Mouse (Mus musculus) heart, embryonic 11.5 days (tissue): ENCODE results near the gene Phldb2. TPM values are rescaled to one million over a fixed set of nuclear protein-coding genes. Genes with fewer than 3 reads are reported as not detected.

Source experiments
- ATAC-seq: fragments of 200-750 bp; cut with Nextera tagmentation; replicated peaks from 2 replicates; pipeline ENCODE4 v1.8.0; 2017; ENCODE audit warnings: moderate library complexity; ENCODE audit not compliant: insufficient number of reproducible peaks, low FRiP score, low TSS enrichment
- H3K27ac ChIP-seq: fragments of 300-500 bp; sonication (generic); 2 replicates; pipeline ENCODE4 v1.5.1; 2014; ENCODE audit warnings: mild to moderate bottlenecking, low read depth, low read length
- H3K27me3 ChIP-seq: fragments of 300-500 bp; sonication (generic); 2 replicates; pipeline ENCODE4 v1.6.1; 2014; ENCODE audit warnings: mild to moderate bottlenecking, low read length, mixed read lengths; ENCODE audit not compliant: control insufficient read depth, insufficient read depth
- H3K36me3 ChIP-seq: fragments of 300-500 bp; sonication (generic); 2 replicates; pipeline ENCODE4 v1.6.1; 2014; ENCODE audit warnings: mild to moderate bottlenecking, low read length, moderate library complexity, mixed read lengths; ENCODE audit not compliant: control insufficient read depth, insufficient read depth
- H3K4me1 ChIP-seq: fragments of 300-500 bp; sonication (generic); 2 replicates; pipeline ENCODE4 v1.6.1; 2014; ENCODE audit warnings: low read length; ENCODE audit not compliant: control insufficient read depth, insufficient read depth
- H3K4me2 ChIP-seq: fragments of 300-500 bp; sonication (generic); 2 replicates; pipeline ENCODE4 v1.6.1; 2014; ENCODE audit warnings: mild to moderate bottlenecking, moderate library complexity
- H3K4me3 ChIP-seq: fragments of 300-500 bp; sonication (generic); 2 replicates; pipeline ENCODE4 v1.5.1; 2014; ENCODE audit warnings: low read depth, low read length
- H3K9ac ChIP-seq: fragments of 300-500 bp; sonication (generic); 2 replicates; pipeline ENCODE4 v1.6.1; 2014; ENCODE audit warnings: mild to moderate bottlenecking, low read depth, low read length, moderate library complexity
- H3K9me3 ChIP-seq: fragments of 300-500 bp; sonication (generic); replicated peaks from 2 replicates; pipeline ENCODE4 v1.6.1; 2016; ENCODE audit warnings: low read length; ENCODE audit not compliant: control insufficient read depth
- WGBS: fragments of 180-500 bp; shearing (Covaris S2); extraction: QIAGEN DNeasy Blood & Tissue Kit; methylation state at CpG from one replicate; pipeline ENCODE4 v1.1.7; 2014; ENCODE audit not compliant: insufficient replicate concordance; 5-methylcytosine and 5-hydroxymethylcytosine counted together
- polyA plus RNA-seq: library from polyadenylated mRNA; unstranded; fragments of >200 nt; fragmentation: Nextera tagmentation; extraction: Ambion mirVana; gene quantifications from 2 replicates; pipeline ENCODE4 v1.2.1, GENCODE M21; 2014

The Phldb2 gene
- polyA plus RNA-seq, 1 experiment from 2014 or later = 37.3 TPM

DNA sequence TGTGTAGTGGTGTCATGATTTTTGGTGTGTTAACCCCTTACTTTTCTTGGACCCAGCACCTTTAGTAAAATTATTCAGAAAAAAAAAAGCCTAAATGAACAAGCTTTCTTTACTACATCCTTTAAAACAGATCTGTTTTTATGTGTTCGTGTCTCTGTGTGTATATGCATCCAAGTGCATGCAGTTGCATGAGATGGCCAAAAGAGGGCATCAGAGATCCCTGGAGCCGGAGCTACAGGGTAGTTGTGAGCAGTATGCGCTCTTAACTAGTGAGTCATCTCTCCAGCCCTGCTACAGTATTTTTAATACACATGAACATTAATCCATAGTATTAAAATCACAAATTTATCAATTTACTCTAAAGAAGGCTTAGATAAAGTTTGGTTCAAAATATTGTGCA is 14.0 kb downstream of the Phldb2 start:
- ATAC-seq = no peak
- WGBS = 85% methylated on average over 3 of the region's 3 CpGs
- no peaks in the 10 kb centered on the region for H3K27me3 ChIP-seq
- no peaks in the 10 kb centered on the region for H3K4me1 ChIP-seq
- no peak overlapping the region for H3K4me3 ChIP-seq
- no peak overlapping the region for H3K27ac ChIP-seq
- no peak overlapping the region for H3K4me2 ChIP-seq
- H3K36me3 ChIP-seq = no peaks in the 10 kb centered on the region
- H3K9ac ChIP-seq = no peak overlapping the region
- H3K9me3 ChIP-seq = no peaks in the 10 kb centered on the region

DNA sequence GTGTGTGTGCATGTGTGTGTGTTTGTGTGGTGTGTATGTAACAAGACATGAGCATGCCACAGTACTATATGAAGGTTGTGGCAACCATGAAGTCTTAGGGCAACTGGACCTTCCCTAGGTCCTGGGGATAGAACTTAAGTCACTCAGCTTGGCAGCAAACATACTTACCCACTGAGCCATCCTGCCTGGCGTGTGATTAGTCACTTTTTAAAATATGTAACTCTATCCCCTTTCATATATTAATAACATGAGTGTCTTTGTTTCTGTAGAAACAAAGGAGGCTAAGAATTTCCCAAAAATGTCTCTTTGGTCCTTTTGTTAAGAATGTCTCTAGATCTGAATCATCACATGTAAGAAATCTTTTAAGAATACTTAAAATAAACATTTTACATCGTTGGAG is 16.0 kb downstream of the Phldb2 start:
- Histone ChIP-seq H3K9ac (no peak overlapping the region), H3K36me3 (no peaks in the 10 kb centered on the region), H3K9me3 (no peaks in the 10 kb centered on the region), H3K4me1 (no peaks in the 10 kb centered on the region), H3K4me3 (no peak overlapping the region), H3K27me3 (no peaks in the 10 kb centered on the region), H3K27ac (no peak overlapping the region), H3K4me2 (no peak overlapping the region)
- ATAC-seq = no peak
- WGBS = 48% methylated on average over 2 of the region's 2 CpGs

DNA sequence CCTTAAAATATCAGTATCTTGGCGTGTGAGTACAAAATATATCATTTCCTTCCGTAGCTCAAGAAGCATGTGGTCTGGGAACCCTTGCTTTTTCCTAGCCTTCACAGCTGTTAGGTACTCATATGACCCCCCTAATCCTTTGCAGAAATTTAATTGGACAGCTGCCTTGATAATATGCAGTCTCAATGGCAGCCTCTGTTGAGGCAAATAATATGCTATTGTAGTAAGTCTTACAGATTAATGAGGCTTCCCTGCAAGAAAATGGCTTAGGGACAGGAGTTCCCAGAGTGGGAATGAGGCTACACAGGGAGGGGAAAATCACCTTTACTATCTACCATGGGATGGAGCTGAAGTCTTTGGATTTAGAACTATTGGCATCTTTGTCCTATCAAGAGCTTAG is 16.9 kb downstream of the Phldb2 start:
- no peaks in the 10 kb centered on the region for H3K9me3 ChIP-seq
- H3K4me3 ChIP-seq = no peak overlapping the region
- H3K4me1 ChIP-seq = no peaks in the 10 kb centered on the region
- no peak overlapping the region for H3K27ac ChIP-seq
- H3K27me3 ChIP-seq = no peaks in the 10 kb centered on the region
- ATAC-seq = no peak
- no peak overlapping the region for H3K4me2 ChIP-seq
- no peaks in the 10 kb centered on the region for H3K36me3 ChIP-seq
- no peak overlapping the region for H3K9ac ChIP-seq
- 68% methylated on average over 2 of the region's 2 CpGs for WGBS

DNA sequence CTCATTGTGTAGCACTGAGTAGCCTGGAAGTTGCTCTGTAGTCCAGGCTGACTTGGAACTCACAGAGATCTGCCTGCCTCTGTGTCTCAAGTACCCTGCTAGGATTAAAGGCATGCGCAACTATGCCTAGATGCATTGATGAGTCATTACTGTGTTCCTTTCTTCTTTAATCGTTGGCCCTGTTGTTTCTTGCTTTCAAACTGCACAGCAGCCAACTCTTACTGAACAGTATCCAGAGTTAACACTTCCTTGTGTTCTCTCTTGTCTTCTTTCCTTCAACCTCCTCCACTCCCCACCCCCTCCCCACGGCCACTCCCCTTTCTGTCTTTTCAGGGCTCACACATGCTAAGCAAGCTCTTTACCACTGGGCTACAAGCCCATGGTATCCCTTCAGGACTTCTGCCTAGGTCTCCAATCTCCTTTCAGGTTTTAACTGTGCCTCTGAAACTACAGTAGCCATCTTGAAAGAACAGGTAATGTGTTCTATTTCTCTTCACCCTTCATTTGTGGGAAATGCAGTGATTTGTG is 17.4 kb downstream of the Phldb2 start:
- Histone ChIP-seq H3K4me2 (no peak overlapping the region), H3K27ac (no peak overlapping the region), H3K4me1 (no peaks in the 10 kb centered on the region), H3K9ac (no peak overlapping the region), H3K9me3 (no peaks in the 10 kb centered on the region), H3K27me3 (no peaks in the 10 kb centered on the region), H3K36me3 (no peaks in the 10 kb centered on the region), H3K4me3 (no peak overlapping the region)
- no peak for ATAC-seq
- WGBS = 72% methylated on average over 3 of the region's 3 CpGs

DNA sequence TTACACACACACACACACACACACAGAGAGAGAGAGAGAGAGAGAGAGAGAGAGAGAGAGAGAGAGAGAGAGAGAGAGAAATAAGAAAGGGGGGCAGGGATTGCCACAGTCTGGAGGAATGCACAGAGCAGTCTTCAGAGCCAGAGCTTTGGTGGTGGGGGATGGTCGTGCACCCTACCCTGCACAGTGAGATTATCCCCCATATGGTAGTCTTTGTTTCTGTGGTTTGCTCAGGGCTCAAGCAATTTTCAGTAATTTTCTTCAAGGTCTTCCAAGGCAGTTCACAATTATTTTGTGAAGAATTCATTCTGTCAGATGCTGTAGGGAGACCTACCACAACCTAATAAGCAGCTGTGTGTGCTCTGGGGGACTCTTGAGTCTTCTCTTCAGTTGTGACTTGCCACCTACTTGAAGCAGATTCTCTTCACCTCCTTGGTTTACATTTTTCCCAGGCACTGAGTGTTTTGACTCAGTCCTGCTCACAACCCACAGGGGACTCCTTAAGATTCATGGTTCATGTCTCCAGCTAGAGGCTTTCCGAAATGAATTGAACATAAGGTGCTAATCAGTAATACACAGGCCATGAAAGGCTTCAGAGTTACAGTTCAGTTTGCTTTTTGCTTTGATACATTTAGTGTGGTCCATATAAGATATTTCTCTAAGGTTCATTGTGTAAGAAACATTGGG is 18.5 kb downstream of the Phldb2 start:
- 57% methylated on average over 2 of the region's 2 CpGs for WGBS
- Histone ChIP-seq H3K27ac (0 out of 2 replicates have a peak overlapping the region, but pooled peaks have one; percentile 29), H3K4me2 (no peak overlapping the region), H3K36me3 (no peaks in the 10 kb centered on the region), H3K4me3 (no peak overlapping the region), H3K9me3 (no peaks in the 10 kb centered on the region), H3K4me1 (no peaks in the 10 kb centered on the region), H3K9ac (no peak overlapping the region), H3K27me3 (no peaks in the 10 kb centered on the region)
- ATAC-seq = no peak

DNA sequence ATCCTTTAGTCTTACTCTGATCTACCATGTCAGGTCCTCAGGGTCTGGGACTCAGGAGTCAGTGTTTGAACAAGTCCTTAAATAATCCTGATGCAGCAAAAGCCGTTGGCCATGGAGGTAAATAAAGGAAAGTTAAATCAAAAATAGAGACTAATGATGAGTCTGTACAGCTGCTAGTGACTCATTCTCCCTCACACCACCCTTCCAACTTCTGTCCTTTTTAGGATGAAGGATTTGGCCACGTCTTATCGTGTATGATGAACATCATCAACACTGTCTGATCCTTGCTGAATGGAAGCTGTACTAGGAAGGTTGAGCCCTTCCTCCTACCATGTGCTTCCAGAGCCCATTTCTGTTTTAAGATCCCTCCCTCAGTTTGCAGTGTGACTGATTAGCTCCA is 23.1 kb downstream of the Phldb2 start:
- no peak for ATAC-seq

DNA sequence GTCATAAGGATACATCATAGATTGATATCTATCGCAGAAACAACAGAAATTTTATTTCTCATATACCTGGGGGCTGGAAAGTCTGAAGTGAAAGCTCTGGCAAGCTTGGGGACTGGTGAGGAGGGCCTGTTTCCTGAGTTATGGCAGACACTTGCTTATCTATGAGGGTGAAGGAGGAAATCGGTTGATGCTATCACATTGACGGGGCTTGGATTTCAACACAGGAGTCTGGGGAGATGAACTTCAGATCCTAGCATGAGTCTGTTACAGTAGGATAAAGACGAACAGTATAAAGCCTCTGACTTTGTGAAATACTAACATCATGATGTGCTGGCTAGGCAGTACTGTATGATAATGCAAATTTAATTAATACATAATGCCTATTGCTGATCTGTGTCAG is 25.3 kb downstream of the Phldb2 start:
- Histone ChIP-seq H3K4me2 (no peak overlapping the region), H3K4me1 (peaks cover 13% of the 10 kb centered on the region), H3K27me3 (no peaks in the 10 kb centered on the region), H3K9ac (no peak overlapping the region), H3K9me3 (no peaks in the 10 kb centered on the region), H3K4me3 (no peak overlapping the region), H3K27ac (no peak overlapping the region), H3K36me3 (no peaks in the 10 kb centered on the region)
- no peak for ATAC-seq
- 41% methylated on average over 4 of the region's 4 CpGs for WGBS

More for the DNA sequence above, 23.1 kb downstream of the Phldb2 start:
- Histone ChIP-seq H3K9me3 (no peaks in the 10 kb centered on the region), H3K4me2 (no peak overlapping the region), H3K27ac (no peak overlapping the region), H3K36me3 (no peaks in the 10 kb centered on the region), H3K4me1 (peaks cover 6% of the 10 kb centered on the region; the same call in 1 of the 2 replicates), H3K9ac (no peak overlapping the region), H3K4me3 (no peak overlapping the region), H3K27me3 (no peaks in the 10 kb centered on the region)
- 84% methylated on average over 3 of the region's 3 CpGs for WGBS

DNA sequence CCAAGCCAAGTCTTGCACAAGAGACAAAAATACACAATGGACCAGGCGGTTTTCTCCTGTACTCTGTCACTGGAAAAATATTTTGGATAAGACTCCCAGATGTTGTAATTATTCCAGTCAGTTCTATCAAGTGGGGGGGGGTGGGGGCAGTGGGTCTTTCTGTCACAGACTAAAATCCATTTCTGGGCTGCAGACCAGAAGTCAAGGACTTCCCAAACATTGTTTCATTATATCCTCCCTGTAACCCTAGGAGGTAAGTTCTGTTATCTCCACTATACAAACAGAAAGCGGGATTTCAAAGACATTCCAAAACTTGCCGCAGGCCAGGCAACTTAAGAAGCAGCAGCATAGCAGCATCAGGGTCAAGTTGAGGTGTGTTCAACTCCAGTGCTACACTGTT is 25.8 kb downstream of the Phldb2 start:
- H3K4me2 ChIP-seq = no peak overlapping the region
- H3K4me3 ChIP-seq = no peak overlapping the region
- no peak overlapping the region for H3K27ac ChIP-seq
- ATAC-seq = no peak
- H3K9me3 ChIP-seq = no peaks in the 10 kb centered on the region
- peaks cover 13% of the 10 kb centered on the region for H3K4me1 ChIP-seq
- no peaks in the 10 kb centered on the region for H3K36me3 ChIP-seq
- H3K9ac ChIP-seq = no peak overlapping the region
- H3K27me3 ChIP-seq = no peaks in the 10 kb centered on the region
- 22% methylated on average over 3 of the region's 3 CpGs for WGBS

DNA sequence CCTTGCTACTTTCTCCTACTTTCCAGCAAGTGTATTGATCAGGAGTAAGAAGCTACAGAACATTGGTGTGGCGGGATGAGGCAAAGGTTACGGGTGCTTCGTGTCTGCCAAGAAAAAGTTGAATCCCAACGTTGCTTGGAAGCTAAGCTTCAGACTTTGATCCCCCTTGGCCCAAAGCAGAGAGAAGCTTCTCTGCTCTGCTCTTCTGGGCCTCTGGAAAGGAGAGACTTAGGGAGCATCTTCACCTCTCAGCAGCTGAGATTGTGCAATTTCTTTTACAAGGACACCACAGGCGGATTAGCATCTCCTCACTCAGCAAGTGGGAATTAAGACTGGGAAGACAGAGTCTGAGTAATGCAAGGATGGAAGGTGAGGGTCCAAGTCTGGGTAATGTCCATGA is 26.5 kb downstream of the Phldb2 start:
- no peaks in the 10 kb centered on the region for H3K9me3 ChIP-seq
- no peak overlapping the region for H3K27ac ChIP-seq
- H3K9ac ChIP-seq = no peak overlapping the region
- no peaks in the 10 kb centered on the region for H3K27me3 ChIP-seq
- ATAC-seq = no peak
- no peaks in the 10 kb centered on the region for H3K36me3 ChIP-seq
- H3K4me3 ChIP-seq = no peak overlapping the region
- WGBS = 85% methylated on average over 5 of the region's 5 CpGs
- H3K4me2 ChIP-seq = no peak overlapping the region
- peaks cover 13% of the 10 kb centered on the region for H3K4me1 ChIP-seq
